Mouse (Mus musculus): Measurements from ENCODE around the gene Emc3. TPM values are rescaled to one million over a fixed set of nuclear protein-coding genes. Genes with fewer than 3 reads are reported as not detected.

The Emc3 gene
- total RNA-seq, 1 experiment from 2014 or later, result 37.2 TPM

DNA sequence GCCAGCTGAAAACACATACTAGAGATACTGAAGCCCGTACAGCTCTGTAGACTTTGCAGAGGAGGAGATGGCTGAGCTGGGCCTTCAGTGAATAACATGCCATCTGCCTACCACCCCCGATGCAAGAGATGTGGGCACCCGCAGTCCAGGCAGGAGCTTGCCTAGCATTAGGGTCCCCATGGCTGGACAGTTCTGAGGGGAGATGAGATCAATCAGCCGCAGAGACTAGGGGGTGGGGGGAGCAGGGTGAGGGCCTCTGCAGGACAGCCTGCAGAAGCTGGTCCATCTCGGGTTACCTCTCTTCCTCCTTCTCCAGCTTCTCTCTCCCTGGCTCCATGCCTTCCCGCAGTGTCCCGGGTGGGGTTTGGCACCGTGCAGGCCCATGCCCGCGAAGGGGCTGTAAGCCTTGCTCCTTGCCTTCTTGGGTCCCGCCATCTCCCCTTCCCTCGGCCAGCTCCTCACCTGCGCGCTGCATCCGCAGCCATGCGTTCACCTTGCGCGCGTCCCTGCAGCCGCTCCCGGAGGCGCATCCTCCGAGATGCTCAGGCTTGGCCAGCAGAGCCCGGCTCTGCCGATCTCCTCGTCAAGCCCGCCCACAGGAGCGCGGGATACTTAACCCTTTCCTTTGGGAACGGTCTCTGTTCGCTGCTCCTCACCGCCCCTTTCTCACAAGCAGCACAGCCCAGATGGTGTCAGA lies 29.9 kb downstream of the Emc3 start, which contains the start of gene Prrt3:
Gene Prrt3 (minus strand): TSS at position 544 of the 697 bp plus-strand sequence.
- ATAC-seq (replicated peaks; ENCODE audit: insufficient number of reproducible peaks, low FRiP score, low TSS enrichment, poor library complexity, severe bottlenecking), result no peak

DNA sequence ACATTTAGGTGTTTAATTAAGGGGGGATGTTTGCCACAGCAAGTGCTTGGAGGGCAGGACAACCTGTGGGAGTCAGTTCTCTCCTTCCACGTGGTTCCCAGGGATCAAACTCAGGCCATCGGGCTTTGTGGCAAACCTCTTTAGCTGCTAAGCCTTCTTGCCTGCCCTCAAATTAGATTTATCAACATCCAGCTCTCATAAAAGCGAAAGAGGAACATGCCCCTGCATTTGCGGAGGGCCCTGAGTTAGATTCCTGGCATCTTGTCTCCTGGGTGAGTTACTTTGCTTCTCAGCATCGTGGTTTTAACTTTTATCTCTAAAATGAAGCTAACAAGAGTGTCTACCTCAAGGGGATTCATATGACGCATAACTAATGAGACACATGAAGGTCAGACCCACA lies 32.1 kb downstream of the Emc3 start:
- no peak for ATAC-seq (replicated peaks; ENCODE audit: insufficient number of reproducible peaks, low FRiP score, low TSS enrichment, poor library complexity, severe bottlenecking)

DNA sequence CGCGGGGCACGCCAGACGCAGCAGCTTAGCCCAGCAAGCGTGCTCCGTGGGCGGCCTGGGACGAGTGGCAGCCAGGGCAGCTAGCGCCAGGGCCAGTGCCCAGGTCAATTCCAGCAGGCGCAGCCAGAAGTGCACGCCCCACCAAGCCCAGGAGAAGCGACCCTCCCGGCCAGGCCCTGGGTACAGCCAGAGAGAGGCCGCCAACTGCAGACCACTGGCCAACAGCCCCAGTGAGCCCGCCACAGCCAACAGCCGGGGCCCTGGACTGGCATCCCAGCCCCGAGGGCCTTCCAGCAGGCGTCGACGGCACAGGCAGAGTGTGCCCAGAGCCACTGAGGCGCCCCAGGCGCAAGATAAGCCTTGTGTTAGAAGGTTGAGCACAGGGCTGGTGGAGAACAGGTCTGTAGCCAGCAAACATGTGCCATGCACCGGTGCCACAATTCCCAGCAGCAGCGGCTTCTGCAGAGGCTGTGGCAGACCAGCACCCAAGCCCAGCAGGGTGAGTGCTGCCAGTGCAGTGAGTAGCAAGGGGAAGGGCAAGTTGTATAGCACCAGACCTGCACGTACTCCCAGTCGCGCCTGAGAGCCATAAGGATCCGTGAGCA lies 36.3 kb downstream of the Emc3 start:
- no peak for ATAC-seq (replicated peaks; ENCODE audit: insufficient number of reproducible peaks, low FRiP score, low TSS enrichment, poor library complexity, severe bottlenecking)

DNA sequence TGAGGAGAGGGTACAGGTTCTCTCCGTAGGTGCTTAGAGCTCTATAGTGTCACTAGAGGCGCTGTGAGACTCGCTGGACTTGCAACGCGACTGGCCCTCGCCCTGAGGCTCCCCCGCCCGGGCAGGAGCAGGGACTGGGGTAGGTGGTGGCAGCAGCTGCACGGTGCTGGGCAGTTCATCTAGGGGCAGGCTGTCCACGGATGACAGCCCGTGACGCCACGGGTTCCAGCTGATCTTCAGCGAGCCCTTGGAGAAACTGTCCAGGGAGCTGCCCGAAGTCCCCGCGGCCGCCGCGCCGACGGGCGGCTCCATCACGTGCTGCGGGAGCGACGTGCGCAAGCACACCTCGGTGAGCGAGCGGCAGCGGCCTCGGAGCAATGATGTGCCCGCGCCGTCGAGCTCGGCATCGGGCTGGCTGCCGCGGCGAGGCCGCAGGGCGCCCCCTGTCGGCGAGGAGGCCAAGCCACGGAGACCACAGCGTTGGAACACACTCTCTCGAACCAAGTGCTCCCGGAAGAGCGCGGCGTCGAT lies 37.1 kb downstream of the Emc3 start:
- peak; percentile 75 for ATAC-seq (replicated peaks; ENCODE audit: insufficient number of reproducible peaks, low FRiP score, low TSS enrichment, poor library complexity, severe bottlenecking)

DNA sequence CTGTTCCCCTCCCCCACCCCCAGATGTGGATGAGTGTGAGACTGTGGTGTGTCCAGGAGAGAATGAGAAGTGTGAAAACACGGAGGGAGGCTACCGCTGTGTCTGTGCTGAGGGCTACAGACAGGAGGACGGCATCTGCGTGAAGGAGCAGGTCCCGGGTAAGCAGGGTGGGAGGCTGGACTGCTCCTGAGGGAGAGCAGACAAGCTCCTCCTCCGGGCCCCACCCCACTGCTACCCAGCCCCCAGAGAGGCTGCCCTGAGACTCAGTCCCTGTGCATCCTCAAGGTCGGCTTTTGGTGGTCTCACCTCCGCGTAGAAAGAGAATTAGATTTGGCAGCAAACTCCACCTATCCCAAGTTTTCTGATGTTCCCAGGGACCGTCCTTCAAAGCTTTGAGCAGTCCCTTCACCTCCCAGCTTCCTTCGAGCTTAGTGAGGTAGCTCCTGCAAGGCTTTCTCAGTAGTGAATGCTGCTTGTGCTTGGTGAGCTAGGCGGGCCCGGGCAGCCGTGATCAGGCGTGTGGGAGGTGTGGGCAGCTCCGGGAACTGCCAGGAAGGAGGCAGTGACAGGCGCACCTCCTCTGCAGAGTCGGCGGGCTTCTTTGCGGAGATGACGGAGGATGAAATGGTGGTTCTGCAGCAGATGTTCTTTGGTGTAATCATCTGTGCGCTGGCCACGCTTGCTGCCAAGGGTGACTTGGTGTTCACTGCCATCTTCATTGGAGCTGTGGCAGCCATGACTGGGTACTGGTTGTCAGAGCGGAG lies 39.2 kb downstream of the Emc3 start:
- no peak for ATAC-seq (replicated peaks; ENCODE audit: insufficient number of reproducible peaks, low FRiP score, low TSS enrichment, poor library complexity, severe bottlenecking)

DNA sequence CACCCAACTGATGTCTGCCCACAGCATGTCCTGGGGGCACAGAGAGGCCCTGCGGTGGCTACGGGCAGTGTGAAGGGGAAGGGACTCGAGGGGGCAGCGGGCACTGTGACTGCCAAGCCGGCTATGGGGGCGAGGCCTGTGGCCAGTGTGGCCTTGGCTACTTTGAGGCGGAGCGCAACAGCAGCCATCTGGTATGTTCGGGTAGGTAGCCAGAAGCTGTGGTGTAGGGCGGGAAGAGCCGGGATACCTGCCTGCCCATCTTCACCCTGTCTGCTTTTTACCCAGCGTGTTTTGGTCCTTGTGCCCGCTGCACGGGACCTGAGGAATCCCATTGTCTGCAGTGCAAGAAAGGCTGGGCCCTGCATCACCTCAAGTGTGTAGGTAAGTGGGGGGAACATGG lies 42.0 kb downstream of the Emc3 start:
- no peak for ATAC-seq (replicated peaks; ENCODE audit: insufficient number of reproducible peaks, low FRiP score, low TSS enrichment, poor library complexity, severe bottlenecking)

DNA sequence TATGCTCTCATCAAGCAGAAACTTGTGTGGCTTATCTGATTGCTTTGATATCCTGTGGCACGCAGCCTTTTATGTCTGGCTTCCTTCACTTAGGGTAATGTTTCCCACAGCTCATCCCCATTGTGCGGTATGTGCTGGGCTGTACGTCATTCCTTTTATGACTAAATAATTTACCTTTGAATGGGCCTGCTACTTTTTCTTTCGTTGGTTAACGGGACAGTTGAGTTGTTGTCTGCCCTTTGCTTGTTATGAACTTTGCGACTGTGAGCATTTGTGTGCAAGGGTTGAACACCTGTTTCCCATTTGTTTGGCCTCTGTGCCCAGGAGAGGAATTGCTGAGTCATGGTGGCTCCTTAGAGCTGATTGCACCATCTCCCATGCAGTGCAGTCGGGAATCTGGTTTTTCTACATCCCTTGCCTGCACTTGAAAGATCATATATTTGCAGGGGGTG lies 44.3 kb downstream of the Emc3 start:
- ATAC-seq (replicated peaks; ENCODE audit: insufficient number of reproducible peaks, low FRiP score, low TSS enrichment, poor library complexity, severe bottlenecking), result no peak

DNA sequence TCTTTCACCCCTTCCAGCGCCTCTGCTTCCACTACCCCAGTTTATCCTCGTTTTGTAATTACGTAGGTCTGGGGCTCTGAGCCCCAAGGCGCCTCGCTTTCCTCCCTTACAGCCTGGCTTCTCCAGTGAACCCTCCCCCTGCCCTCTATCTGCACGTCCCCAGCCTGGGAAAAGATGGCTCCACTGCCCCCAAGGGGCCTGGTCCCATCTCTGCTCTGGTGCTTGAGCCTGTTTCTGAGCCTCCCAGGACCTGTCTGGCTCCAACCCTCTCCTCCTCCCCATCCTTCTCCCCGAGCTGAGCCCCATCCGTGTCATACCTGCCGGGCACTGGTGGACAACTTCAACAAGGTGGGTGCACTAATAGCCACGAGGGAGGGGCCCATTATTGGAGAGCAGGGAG lies 47.7 kb downstream of the Emc3 start:
- no peak for ATAC-seq (replicated peaks; ENCODE audit: insufficient number of reproducible peaks, low FRiP score, low TSS enrichment, poor library complexity, severe bottlenecking)

DNA sequence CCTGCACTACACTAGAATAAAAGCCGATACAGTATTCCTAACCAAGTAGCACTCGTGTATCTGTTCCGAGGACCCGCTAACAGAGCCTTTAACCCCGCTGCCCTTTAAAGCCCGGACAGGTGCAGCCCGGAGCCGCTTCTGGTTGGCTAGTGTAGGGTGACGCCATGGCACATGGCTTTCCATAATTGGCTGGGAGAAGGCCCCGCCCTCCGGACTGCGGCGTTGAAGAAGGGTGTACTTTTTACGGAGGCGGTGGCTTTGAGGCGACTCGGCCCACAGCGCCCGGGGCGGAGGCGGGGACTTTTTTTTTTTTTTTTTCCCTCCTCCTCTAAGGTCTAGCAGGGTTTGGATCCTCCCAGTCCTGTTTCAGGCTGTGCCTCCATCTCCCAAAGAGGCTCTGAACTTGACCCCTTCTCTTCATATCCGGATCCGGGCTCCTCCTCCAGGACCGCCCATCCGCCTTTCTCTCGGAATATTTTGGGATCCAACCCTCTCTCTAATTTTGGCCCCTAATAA lies 48.3 kb downstream of the Emc3 start, which contains the start of gene Creld1:
Gene Creld1 (plus strand): TSS at position 198 of the 516 bp plus-strand sequence.
- ATAC-seq (replicated peaks; ENCODE audit: insufficient number of reproducible peaks, low FRiP score, low TSS enrichment, poor library complexity, severe bottlenecking), result peak; percentile 95

DNA sequence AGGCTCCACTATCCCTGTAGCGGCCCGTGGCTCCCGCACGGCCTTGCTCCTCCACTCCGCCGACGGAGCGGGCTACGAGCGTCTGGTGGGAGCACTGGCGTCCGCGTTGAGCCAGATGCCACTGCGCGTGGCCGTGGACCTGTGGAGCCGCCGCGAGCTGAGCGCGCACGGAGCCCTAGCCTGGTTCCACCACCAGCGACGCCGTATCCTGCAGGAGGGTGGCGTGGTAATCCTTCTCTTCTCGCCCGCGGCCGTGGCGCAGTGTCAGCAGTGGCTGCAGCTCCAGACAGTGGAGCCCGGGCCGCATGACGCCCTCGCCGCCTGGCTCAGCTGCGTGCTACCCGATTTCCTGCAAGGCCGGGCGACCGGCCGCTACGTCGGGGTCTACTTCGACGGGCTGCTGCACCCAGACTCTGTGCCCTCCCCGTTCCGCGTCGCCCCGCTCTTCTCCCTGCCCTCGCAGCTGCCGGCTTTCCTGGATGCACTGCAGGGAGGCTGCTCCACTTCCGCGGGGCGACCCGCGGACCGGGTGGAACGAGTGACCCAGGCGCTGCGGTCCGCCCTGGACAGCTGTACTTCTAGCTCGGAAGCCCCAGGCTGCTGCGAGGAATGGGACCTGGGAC lies 48.9 kb downstream of the Emc3 start:
- peak; percentile 12; the same call in 1 of the 2 replicates for ATAC-seq (replicated peaks; ENCODE audit: insufficient number of reproducible peaks, low FRiP score, low TSS enrichment, poor library complexity, severe bottlenecking)

DNA sequence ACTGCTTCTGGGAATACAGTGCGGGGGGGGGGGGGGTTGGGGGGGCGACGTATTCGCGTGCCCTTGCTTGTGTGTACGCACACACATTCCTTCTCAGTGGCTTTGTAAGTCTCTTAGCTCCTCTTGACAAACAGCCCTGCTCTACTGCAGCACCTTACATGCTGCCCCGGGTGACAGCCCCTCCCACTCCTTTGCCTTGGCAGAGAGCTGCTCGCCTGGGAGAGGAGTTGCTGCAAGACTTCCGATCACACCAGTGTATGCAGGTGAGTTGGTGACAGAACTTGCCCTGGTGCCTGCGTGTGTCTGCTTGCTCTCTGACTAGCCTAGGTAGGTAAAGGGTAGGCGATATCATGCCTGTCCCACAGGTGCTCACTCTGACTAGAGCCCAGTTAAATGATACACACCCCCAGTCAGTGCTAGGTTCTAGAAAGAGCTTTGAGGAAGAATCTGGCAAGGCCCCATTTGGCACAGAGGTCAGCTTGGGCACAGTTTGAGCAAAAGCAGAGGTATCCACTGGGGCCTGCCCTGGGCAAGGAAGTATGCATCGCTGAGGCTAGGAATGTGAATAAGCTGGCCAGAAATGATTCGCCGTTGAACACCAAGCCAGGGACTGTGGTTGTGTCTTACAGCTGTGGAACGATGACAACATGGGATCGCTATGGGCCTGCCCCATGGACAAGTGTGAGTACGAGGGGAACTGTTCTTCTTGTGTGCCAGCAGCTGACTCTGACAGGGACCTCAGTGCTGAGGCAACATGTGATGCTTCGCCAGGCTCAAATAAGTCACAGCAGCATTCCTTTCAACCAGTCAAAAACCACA lies 50.7 kb downstream of the Emc3 start:
- ATAC-seq (replicated peaks; ENCODE audit: insufficient number of reproducible peaks, low FRiP score, low TSS enrichment, poor library complexity, severe bottlenecking), result no peak

DNA sequence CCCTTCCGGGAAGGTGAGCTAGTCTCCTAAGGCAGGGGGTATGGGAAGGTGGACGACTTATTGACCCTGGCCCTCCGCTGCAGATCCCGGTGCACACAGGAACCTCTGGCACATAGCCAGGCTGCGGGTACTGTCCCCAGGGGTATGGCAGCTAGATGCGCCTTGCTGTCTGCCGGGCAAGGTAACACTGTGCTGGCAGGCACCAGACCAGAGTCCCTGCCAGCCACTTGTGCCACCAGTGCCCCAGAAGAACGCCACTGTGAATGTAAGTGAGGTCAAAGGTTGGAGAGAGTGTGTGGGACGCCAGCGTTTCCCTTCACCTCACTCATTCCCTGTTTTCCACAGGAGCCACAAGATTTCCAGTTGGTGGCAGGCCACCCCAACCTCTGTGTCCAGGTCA lies 52.5 kb downstream of the Emc3 start:
- no peak for ATAC-seq (replicated peaks; ENCODE audit: insufficient number of reproducible peaks, low FRiP score, low TSS enrichment, poor library complexity, severe bottlenecking)

DNA sequence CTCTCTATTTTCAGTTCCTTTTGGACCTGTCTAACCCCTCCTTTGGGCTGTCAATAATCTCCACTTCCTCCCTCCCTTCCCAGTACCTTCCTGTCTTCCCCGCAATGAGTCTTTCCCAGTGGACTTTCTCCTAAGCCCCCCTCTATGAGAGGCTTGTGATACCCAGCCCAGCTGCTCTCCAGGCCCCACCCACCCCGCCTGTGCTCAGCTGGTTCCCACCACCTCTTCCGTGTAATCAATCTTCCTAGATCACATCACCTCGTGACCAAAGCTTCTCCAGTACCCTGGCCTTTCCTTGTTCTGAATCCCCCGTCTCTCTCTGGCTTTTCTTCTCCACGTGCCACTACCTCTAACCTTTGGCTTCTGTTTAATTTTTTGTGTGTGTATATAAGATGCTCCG lies 54.1 kb downstream of the Emc3 start:
- ATAC-seq (replicated peaks; ENCODE audit: insufficient number of reproducible peaks, low FRiP score, low TSS enrichment, poor library complexity, severe bottlenecking), result no peak

DNA sequence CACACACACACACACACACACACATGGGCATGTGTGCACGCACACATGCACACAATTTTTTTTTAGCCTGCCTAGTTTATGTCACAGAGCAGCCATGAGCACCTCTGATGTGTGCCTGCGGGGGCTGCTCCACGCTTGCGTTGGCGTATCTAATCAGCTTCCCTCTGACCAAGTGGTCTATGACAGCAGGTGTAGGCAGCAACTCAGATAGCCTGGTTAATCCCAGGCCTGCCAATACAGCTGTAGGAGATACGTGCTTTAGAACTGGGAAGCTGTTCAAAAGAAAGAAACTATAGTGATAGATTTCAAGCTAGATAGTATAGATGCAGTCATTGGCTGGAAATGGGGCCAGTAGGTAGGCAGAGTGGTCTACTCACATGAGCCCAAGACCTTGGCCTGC lies 57.7 kb downstream of the Emc3 start:
- no peak for ATAC-seq (replicated peaks; ENCODE audit: insufficient number of reproducible peaks, low FRiP score, low TSS enrichment, poor library complexity, severe bottlenecking)

DNA sequence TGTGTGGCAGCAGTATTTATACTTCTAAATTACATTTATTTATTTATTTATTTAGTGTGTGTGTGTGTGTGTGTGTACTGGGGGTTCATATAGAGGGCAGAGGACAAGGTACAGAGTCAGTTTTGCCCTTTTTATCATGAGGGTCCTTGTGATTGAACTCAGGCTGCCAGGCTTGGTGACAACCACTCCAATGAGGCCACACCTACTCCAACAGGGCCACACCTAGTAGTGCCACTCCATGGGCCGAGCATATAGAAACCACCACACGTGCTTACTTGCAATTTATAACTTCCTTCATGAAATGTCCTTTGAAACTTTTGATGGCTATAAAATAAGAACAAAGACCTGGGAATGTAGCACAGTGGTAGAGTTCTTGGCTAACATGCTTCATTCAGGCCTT lies 58.2 kb downstream of the Emc3 start:
- ATAC-seq (replicated peaks; ENCODE audit: insufficient number of reproducible peaks, low FRiP score, low TSS enrichment, poor library complexity, severe bottlenecking), result no peak

DNA sequence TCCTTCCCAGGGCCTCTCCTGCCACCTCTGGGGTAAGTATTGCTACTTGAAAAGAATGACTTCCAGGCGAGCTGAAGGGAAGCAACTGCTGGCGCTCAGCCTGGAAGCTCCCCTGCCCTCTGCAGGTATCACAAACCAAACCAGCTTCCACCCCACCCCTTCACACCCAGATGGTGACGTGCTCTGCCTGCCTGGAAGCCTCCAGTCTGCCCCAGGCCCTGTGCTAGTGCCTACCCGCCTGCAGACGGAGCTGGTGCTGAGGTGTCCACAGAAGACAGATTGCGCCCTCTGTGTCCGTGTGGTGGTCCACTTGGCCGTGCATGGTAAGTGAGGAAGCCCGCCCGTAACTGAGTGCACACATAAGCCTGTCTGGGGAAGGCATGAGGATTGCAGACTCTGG lies 59.4 kb downstream of the Emc3 start:
- ATAC-seq (replicated peaks; ENCODE audit: insufficient number of reproducible peaks, low FRiP score, low TSS enrichment, poor library complexity, severe bottlenecking), result no peak

DNA sequence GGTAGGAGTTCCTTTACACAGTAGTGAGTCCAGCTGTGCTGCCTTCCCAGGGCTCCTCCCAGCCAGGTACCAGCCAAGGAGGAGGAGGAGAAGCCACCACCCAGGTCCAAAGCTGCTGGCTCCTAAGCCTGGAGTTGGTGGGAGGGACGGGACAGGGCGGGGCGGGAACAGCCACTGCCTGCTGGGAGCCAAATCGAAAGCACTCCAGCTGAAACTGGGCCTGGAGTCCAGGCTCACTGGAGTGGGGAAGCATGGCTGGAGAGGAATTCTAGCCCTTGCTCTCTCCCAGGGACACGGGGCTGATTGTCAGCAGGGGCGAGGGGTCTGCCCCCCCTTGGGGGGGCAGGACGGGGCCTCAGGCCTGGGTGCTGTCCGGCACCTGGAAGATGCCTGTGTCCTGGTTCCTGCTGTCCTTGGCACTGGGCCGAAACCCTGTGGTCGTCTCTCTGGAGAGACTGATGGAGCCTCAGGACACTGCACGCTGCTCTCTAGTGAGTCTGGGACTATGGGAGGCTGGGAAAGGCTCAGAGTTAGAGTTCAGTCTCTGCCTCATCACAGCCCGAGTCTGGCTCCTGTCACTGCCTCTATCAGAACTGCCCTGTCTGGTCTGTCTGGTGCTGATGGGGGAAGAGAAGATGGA lies 60.0 kb downstream of the Emc3 start, which contains the start of gene Il17rc:
Gene Il17rc (plus strand): TSS at position 131 of the 640 bp plus-strand sequence.
- ATAC-seq (replicated peaks; ENCODE audit: insufficient number of reproducible peaks, low FRiP score, low TSS enrichment, poor library complexity, severe bottlenecking), result no peak

All from monocyte, adult 5-6 weeks (primary cell).